Mouse (Mus musculus) layer of hippocampus, postnatal 36 days (tissue): ENCODE results near the gene Dao. TPM values are rescaled to one million over a fixed set of nuclear protein-coding genes. Genes with fewer than 3 reads are reported as not detected.

ENCODE experiments used
- DNase-seq, 2 experiments: peaks; one replicate each; pipeline ENCODE4 v3.0.0; 2022
- total RNA-seq, 2 experiments: library from RNA; stranded (reverse); gene quantifications; 2 replicates each; pipeline ENCODE4 v1.2.3; 2021

The Dao gene
- total RNA-seq, 2 experiments from 2014 or later = 0.22 to 0.28 TPM

- DNase-seq = no peak
Observed at GRCm38 (mm10) chr5:113984025-113984740, 19.3 kb upstream of the Dao start.

GRCm38 (mm10) chr5:113985737-113986136 is 17.8 kb upstream of the Dao start:
- DNase-seq = no peak

- DNase-seq = peak in 1 of 2 experiments; percentile 60
Observed at GRCm38 (mm10) chr5:113986182-113986961, 17.1 kb upstream of the Dao start.

- DNase-seq = no peak
Observed at GRCm38 (mm10) chr5:113989437-113990024, 14.0 kb upstream of the Dao start.

- no peak for DNase-seq
Observed at GRCm38 (mm10) chr5:113990593-113990992, 12.9 kb upstream of the Dao start.

- no peak for DNase-seq
Observed at GRCm38 (mm10) chr5:113991141-113991540, 12.4 kb upstream of the Dao start.

- no peak for DNase-seq
Observed at GRCm38 (mm10) chr5:113992339-113992831, 11.1 kb upstream of the Dao start.

GRCm38 (mm10) chr5:113993031-113993486 is 10.4 kb upstream of the Dao start:
- DNase-seq = peak; percentile 43 to 57

GRCm38 (mm10) chr5:113993487-113994465 is 9.7 kb upstream of the Dao start, which contains the start of gene Ssh1:
Ssh1 (minus strand) TSS chr5:113993894.
- DNase-seq = peak; percentile 83 to 86

- no peak for DNase-seq
Observed at GRCm38 (mm10) chr5:113996458-113996857, 7.0 kb upstream of the Dao start.

GRCm38 (mm10) chr5:113999382-113999781 is 4.1 kb upstream of the Dao start:
- DNase-seq = no peak

GRCm38 (mm10) chr5:114004573-114004972 is 1.1 kb downstream of the Dao start:
- DNase-seq = no peak

- DNase-seq = no peak
Observed at GRCm38 (mm10) chr5:114005100-114005499, 1.6 kb downstream of the Dao start.

- DNase-seq = no peak
Observed at GRCm38 (mm10) chr5:114006974-114007373, 3.5 kb downstream of the Dao start.

GRCm38 (mm10) chr5:114007753-114008453 is 4.4 kb downstream of the Dao start:
- DNase-seq = no peak

GRCm38 (mm10) chr5:114009049-114009448 is 5.5 kb downstream of the Dao start:
- DNase-seq = no peak

- no peak for DNase-seq
Observed at GRCm38 (mm10) chr5:114015121-114015520, 11.6 kb downstream of the Dao start.

GRCm38 (mm10) chr5:114024390-114024789 is 20.9 kb downstream of the Dao start:
- no peak for DNase-seq

GRCm38 (mm10) chr5:114024885-114025284 is 21.4 kb downstream of the Dao start:
- DNase-seq = no peak

- no peak for DNase-seq
Observed at GRCm38 (mm10) chr5:114027217-114027944, 23.9 kb downstream of the Dao start.
